Mouse (Mus musculus) erythroblast, embryonic 14.5 days (primary cell): ENCODE measurements around the gene Gm10491.

Experiments used
- GATA1 ChIP-seq: IDR thresholded peaks from 2 replicates; pipeline ENCODE4 v1.6.1; 2012; ENCODE audit warnings: low read length, inconsistent platforms, mixed read lengths
- TAL1 ChIP-seq: IDR thresholded peaks from 3 replicates; pipeline ENCODE4 v1.6.1; 2012; ENCODE audit warnings: low read length, inconsistent platforms, mixed read lengths

DNA sequence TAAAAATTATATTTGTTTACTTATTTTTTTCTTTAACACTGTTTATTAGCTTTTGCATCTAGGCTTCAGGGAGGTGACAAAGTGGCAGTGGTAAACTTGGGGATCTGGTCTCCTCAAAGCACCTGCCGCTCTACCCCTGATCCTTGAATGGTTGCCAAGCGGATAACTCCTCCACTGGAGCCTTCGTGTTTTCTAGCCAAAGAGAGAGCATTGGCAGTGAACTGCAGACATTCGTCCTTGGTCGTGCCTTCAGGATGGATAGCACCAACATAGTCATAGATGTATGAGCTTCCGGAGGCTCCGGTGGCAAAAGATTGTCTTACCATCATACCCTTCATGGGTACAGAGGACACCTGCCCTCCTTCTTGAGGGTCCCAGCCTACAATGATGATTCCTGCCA lies 42.5 kb upstream of the Gm10491 start:
- no peak for TF ChIP-seq GATA1
- no peak for TF ChIP-seq TAL1
